Mouse (Mus musculus) lung, postnatal 4 days (tissue): ENCODE results near the gene Taf1d.
"Not testable (repeated sequence)": the region's sequence is repeated elsewhere in the genome, so short reads cannot be mapped to it uniquely, and the experiment has no call there.

ENCODE experiments used
- DNase-seq, 2 experiments: peaks; one replicate each; pipeline ENCODE4 v3.0.0; 2021

Gene Taf1d

DNA sequence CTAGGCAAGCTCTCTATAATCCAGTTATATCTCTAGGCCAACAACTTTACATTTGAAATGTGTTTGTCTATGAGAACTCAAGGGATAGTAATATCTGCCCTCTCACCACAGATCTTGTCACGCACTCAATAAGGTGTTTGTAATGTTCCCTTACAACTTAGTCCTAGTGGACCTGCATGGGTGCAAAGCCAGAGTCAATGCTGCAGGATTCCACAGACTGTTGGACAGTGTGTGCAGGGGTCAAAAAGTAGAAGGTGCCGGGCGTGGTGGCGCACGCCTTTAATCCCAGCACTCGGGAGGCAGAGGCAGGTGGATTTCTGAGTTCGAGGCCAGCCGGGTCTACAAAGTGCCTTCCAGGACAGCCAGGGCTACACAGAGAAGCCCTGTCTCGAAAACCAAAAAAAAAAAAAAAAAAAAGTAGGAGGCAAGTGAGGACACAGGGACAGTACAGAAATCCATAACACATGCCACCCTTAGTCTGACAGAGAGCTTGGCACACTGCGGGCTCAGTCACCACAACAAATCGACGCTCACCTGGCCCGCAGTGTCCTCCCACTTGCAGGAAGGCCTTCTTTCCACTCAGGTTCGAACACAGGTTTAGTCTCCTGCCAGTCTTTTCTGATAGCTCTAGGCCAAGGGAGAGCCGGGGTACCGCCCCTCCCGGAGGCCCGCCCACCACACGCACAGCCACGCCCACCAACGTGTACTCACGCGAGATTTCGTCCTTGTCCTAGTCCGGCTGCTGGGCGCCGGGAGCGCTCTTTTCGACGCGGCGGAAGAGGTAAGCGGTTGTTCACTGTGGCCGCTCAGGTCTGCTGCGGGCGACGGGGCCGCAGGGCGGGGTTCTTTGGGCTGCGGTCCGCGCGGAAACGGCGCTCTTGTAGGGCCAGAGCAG, at the start of gene Taf1d:
Gene Taf1d (plus strand): TSS at position 712 of the 895 bp plus-strand sequence.
- DNase-seq = peak; percentile 98 to 99

DNA sequence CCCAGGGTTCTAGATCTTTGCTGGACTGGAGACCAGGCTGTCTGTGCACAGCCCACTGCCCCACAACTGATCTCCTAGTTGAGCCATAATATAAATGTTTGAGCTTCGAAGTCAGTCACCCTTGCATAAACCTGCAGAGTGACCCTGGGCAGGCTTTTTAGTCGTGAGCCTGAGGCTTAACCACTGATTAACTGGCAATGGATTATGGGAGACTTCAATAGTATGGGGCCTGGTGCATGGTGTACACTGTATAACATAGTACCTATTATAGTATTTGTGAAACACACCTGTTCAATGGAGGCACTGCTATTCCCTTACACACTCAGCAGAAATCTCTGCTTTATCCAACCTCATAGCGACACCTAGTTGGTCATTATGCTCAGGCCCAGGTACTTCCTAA, 49.8 kb upstream of the Taf1d start:
- DNase-seq = no peak

DNA sequence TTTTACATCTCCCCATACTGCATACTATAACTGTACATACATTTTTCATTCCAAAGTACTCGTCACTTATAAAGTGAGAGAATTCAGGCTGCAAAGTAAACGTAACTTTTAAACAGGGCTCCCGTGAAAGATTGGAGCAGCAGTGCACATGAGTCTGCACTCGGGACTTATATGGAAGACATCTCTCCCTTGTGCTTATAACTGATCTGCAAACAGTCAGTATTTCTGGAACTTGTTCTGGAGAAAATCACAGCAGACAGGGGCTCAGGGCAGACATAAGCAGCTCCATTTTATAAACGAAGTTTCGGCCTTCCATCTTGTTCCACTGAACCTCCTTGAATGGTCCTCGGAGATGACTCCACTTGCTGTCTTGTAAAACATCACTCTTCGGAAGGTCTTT, 44.0 kb upstream of the Taf1d start:
- no peak for DNase-seq

DNA sequence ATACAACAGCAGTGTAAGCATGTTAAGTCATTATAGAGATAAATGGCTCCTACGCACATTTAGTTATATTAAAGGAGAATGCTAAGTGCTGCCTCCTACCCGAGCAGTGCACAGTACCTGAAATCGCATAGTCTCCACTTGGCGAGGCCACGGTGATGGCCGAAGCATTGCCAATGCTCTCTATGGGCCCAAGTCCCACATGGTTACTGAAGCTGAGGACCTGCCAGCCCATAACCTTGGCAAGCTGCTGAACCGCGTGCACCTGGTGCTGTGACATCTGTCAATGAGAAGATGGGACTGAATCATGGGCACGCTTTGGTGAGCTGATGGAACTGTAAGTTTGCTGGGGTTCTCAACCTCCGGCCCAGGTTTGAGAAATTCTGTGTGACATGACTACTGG, 42.5 kb upstream of the Taf1d start:
- DNase-seq = no peak

DNA sequence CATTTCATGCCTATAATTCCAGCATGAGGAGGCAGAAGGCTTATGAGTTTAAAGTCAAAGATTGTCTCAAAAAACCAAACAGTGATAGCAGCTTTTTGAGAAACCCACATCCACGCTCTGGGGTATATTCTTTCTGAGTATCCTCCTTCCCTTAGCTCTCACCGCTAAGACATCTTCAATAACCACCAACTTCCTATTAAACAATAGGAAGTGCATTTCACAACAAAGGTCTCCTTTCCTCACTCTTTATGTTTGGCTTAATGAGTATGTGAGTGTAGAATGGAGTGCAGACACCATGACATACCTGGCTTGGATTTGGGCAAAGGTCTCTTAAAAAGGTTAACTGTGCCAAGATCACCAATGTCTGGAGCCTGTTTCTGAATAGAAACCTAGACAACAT, 32.0 kb upstream of the Taf1d start:
- no peak for DNase-seq

DNA sequence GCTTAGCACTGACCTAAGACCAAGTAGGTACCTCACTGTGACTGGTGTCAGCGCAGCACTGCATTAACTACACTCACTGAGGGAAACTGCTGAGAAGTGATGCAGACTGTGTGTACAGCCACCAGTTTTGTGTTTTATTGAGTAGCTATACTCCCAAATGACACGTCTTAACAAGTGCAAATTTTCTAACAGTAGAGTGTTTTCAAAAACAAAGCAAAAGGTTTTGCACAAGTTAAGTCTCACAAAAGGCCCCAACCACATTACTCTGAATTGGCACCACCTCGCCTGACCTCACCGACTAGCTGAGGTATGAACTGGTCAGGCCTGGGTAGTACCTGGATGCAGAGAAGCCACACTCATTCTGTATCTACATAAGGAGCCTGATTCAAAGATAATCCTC, 29.2 kb upstream of the Taf1d start:
- no peak for DNase-seq

DNA sequence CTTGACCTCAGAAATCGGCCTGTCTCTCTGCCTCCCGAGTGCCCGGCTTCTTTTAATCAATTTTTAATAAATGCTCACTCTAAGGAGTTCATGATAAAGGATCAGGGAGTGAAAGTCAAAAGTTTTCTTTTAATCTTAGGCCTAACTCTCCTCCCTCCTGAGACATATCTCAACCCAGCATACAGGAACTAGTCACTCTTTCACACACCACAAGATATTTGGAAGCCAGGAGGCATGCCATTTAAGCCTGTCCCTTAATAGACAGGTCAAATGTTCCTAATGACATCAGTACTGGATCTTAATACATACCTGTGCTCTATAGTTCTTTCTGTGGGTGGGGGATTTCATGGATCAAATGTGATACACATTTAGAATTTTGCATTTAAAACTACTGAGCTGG, 27.7 kb upstream of the Taf1d start:
- DNase-seq = no peak

DNA sequence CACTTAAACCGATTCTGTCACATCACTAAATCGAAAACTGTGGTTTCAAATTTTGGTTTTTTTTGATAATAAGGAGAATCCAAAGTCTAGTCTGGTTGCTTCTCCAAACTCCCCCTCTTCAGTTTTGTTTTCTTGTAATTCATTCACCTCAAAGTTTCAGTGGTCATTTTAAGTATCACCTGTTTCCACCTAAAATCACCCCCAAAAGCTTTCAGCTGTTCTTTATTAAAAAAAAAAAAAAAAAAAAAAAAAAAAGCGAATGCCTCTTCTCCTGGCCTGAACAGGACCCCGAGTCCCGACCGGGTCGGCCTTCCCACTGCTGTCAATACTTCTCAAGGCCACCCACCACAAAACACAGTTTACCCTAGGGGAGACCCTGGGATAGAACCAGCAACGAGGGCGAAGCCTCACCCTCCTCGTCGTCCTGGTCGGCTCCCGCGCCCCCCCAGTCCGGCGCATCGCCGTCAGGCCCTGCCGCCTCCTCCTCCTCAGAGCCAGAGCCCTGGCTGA, 26.8 kb upstream of the Taf1d start:
- no peak for DNase-seq

DNA sequence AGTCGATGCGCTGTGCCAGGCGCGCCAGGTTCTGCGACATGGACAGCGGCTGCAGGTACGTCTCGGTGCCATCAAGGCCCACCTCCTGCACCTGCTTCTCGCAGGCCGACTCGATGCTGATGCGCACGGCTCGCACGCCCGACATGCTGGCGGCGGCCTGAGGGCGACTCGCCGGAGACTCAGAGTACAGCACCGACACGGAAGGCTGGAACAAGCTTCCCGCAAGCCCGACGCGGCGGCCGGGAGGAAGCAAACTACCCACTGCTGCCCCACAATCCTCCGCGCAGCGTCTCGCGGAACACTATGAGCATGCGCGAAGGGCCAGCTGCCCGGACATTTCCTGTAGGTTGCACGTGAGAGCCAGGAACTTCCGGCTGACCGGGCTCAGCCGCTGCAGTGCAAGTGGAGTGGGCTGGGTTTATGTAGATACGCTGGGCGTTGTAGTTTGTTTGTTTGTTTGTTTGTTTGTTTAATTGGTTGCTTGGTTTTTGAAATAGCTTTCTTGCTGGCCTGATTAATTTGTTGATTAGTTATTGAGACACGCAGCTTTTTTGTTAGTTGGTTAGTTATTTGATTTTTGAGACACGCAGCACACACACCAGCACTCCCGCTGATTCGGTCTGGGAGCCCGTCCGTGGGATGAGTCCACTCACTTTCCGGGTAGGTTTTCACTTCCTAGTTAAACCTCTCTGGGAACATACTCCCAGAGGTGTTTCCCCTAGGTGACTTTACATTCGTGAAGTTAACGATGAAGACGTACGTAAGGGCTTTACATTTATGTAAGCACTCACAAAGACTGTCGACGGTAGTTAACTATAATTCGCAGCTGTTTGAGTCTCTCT, 26.1 kb upstream of the Taf1d start, which contains the start of gene Med17:
Gene Med17 (minus strand): TSS at position 283 of the 842 bp plus-strand sequence.
- peak; percentile 95 for DNase-seq

DNA sequence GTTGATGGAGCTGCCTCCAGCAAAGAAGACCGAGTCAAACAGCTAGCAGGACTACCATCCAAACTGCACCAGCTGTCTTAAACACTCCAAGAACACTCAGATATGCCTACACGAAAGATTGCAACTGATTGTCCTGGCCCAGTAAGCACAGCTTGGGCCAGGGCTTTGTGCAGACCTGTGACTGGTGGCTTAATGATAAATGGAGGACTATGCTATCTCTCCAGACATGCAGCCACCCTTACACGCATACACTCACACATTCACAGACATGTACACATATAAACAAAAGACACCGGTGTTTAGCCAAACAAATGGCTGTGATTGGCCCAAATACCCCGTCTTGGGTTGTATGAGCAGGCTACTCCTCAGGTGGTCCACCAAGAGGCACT, 25.5 kb upstream of the Taf1d start:
- no peak for DNase-seq

DNA sequence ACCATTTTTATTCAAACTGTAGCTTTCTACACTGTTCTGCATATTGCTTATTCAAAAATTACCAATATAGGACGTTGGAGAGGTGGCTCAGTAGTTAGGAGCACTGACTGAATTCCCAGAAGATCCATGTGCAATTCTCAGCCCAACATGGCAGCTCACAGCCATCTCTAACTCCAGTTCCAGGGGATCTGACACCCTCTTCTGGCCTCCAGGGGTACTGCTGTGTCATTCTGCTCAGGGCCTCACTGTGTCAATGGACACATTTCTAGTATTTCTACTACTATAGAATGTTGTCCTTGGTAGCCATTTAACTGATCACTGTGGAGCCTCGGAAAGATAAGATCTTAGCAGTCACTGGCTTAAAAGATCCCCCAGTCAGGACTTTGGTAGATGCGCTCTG, 20.6 kb upstream of the Taf1d start:
- no peak for DNase-seq

DNA sequence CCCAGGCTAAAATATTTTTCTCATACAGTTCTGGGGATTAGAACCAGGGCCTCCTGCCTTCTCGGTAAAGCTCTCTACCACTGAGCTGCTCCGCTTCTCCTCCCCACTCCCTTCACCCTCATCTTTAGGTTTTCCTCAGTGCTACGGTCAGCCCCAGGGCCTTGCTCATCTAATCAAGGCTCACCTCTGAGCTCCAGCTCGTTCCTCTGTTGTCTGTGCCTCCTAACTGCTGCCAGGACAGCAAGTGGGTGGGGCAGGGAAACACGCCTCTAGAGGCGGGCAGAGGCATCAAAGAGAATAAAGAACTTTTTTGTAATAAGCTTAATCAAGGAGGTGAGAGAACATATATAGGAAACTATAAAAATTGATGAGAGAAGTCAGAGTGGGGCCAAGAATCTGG, 18.2 kb upstream of the Taf1d start:
- DNase-seq = no peak

DNA sequence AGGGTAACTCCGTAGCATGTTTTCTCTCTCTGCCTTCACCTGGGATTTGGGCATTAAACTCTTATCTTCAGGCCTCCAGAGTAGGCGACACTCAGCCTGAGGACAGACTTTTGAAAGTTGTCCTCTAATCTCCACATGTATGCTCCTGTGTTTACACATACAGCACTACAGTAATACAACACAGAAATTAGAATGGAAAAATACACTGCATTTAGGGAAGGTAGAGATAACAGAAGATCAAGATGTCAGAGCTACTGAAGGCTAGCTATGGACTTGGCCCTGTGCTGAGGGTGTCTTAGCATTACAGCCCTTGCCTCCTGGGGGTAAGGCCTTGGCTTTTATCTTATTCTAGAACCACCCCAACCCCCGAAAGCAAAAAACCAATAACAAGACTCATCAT, 17.6 kb upstream of the Taf1d start:
- no peak for DNase-seq

DNA sequence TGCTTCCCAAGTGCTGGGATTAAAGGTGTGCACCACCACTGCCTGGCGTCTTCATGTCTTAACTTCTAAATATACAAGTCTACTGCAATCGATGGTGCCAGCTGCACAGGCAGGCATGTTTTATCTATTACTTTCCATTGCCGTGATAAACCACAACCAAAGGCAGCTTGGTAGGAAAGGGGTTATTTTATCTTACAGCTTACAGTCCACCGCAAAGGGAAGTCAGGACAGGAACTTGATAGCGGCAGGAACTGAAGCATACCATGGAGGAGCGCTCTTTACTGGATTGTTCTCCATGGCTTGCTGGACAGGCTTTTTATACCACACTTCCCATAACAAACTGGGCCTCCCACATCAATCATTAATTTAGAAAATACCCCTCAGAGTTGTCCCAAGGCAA, 16.8 kb upstream of the Taf1d start:
- DNase-seq = no peak

DNA sequence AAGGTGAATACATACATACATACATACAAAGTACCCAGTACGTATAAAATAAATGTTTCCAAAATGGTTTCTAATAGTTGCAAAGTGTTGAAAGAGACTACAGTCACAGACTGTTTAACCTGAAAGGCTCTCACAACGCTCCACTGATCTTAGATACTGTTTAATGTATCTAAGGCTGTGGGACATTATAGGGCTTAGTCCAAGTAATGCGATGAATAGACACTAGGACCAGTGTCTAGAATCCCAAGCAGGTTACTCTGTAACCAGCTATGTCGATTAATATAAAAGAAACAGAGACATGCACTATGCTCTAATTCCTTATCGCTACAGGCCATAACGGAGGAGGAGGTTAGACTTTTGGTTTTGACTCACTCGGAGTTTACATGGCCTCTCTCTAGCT, 8.9 kb upstream of the Taf1d start:
- DNase-seq = no peak

DNA sequence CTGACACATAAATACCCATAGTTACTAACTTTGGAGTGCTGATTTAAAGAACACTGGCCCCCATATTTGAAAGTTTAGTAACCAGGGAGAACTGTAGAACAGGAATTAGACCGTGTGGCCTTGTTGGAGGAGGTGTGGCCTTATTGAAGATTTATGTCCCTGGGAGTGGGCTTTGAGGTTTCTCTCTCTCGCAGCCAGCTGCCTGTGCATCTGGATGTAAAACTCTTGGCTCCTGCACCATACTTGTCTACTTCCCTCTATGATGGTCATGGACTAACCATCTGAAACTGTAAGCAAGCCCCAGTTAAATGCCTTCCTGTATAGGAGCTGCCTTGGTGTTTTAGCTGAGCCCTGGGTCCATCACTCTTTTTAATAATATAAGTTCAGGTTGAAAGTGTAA, 7.6 kb upstream of the Taf1d start:
- no peak for DNase-seq

DNA sequence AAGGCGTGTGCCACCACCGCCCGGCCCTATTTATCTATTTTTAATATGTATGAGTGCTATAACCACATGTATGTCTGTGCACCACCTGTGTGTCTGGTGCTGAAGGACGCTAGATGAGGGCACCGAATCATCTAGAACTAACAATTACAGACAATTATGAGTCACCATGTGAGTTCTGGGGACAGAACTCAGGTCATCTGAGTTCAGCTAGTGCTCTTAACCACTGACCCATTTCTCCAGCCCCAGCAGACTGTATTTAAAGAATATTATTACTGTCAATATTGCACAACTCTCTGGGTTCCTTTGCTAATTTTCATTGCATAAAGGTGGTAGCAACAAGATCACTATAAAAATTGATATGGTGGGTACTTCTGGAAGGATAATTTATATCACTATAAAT, 6.0 kb upstream of the Taf1d start:
- DNase-seq = no peak

DNA sequence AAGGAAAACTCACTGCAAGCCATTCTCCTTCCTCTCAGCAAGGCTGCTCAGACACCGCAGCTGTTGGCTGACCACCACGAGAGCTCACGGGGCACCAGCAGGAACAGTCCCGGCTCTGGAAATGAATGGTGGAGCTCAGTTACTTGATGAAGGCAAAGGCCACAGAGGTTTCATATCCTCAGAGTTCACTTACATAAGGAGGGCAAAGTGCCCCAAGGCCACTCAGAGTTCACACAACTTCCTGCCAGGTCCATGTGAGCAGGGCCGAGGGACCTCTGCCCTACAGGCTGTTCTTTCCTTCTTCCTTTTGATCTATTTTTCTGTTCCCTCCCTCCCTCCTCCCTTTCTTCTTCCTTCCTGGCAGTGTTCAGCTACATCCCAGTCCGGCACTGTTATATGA, 4.6 kb upstream of the Taf1d start:
- peak; percentile 51 to 54 for DNase-seq

DNA sequence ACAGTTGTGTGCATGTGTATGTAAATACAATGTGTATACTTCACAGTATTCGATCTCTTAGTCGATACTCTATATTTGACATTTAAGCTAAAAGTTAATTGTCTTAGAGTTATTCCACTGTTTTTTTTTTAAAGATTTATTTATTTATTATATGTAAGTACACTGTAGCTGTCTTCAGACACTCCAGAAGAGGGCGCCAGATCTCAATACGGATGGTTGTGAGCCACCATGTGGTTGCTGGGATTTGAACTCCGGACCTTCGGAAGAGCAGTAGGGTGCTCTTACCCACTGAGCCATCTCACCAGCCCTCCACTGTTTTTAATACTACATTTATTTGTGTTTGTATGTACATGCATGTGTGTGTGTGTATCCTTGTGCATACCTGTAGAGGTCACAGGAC, 4.0 kb upstream of the Taf1d start:
- DNase-seq = not testable (repeated sequence)

DNA sequence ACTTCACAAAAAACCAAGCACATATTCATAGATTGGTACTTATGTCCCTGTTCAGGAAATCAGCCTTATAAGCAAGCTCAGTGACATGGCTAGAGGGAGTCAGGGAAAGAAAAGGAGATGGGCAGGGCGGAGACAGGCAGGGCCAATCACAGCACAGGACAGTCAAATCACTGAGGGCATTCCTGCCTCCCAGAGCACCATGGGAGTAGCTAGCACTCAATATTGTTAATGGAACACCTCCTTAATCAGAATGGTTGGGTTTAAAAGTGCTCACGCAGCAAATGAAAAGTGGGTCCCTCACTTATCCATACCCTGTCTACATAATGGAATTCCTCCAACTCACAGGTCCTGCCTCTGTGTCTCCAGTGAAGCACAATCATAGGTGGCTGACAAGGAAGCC, 3.1 kb upstream of the Taf1d start:
- DNase-seq = no peak

DNA sequence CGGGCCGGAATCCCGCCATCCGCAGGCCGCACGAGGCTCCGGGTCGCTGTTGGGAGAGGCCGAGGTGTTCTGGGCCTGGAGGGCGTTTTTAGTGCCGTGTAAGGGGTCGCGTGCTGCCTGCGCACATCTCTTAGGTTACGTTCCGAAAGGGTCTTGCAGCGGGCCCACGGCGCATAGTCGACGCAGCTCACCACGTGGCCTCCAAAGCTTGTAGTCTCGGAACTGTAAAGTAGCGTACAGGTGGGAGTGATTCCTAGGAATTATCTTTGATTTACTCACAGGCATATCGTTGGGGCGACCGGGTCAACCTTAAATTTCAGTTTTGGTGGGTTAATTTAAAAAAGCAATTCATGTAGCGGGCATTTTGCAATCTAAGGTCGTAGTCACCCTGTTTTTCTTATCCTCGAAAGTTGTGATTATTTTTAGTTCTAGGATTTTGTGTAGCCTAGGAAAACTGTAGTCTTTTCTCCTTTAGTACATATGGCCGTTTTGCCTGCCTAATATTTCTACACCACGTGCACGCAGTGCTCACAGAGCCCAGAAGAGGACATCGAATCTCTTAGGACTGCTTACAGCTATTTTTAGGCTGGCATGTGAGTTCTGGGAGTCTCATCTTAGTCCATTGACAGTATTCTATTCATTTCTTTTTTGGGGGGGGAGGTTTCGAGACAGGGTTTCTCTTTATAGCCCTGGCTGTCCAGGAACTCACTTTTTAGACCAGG, 545 bp downstream of the Taf1d start, which contains the start of gene 4931406C07Rik:
Gene 4931406C07Rik (minus strand): TSS at position 51 of the 722 bp plus-strand sequence.
- DNase-seq = no peak

DNA sequence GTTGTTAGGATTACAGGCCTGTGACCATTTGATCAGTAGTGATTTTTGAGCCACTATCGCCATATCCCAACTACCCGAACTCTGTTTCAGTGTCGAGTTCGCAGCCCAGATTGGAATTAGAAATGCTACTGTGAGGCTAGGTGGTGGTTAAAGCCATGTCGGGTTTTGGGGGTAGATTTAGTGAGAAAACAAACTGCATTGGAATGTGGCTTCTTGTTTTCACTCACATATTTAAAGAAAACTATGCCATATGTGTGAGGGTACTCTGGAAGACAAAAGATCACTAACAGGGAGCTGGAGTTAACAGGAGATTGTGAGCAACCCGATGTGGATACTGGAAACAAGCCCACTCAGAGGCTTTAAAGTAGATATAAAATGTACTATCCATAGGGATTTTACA, 1.2 kb downstream of the Taf1d start:
- no peak for DNase-seq

DNA sequence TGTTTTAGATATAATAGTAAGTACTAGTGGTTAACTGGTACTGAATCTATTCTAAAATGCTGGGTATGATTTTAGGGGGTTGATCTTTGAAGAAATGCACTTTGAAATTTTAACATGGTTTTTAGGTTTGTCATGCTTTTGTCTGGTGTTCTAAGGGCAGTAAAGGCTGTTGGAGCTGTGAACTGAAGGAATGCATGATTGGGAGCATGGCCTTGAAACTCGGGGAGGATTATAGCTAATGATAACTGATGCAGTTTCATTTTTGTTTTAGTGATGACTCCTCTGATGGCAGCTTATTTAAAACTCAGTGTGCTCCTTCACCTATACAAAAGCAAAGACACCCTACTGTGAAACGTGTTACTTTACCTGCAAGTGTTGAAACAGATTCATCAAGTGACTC, 2.2 kb downstream of the Taf1d start:
- DNase-seq = no peak
